Mouse (Mus musculus) cerebellum, adult 9-10 months (tissue): ENCODE measurements at regions not wholly inside any gene's neighbourhood (a gene's known extent, or its start where the extent isn't known, plus 50 kb on each side); places are given as distances from the start of the nearest gene placed in this dataset.
A peak's percentile ranks its signal among the peaks of the same experiment; 100 is the strongest.

Source experiments
- DNase-seq: peaks from one replicate; pipeline ENCODE4 v3.0.0; 2022

DNA sequence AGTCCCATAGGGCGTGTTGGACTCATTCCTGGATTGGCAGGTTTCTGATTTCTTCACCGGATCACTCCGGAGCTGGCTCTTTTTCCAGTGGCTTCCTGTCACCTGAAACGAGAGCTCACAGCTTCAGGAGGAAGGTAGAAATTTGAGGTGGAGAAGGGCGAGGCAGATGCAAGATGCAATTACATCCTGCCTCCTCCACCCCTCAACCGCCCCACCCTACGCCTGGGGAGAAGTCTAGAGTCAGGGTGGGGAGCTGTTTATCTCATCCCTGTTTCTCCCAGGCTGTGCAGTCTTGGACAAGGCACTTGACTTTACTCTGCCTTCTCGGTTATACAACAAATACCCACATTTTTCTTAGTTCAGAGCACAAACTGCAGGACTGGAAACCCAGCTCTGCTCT is 302.8 kb upstream of the Klf3 start:
- no peak for DNase-seq

DNA sequence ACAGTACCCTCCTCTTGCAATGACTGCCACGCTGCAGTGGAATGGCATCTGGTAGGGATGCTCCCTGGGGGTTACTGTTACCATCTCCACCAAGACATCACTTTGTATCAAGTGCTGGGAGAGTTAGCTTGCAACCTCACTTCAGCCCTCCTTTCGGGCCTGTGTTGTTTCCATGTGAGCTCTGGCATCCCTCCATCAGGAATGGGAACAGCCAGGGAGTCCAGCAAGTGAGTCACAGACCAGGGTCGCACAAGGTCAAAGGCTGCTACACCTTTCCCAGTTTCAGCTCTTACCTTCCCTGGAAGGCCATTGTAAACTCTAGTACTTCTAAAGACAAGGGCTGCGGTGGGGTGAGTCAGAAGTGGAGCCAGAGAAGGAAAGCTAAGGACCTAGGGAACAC is 302.3 kb upstream of the Klf3 start:
- no peak for DNase-seq

DNA sequence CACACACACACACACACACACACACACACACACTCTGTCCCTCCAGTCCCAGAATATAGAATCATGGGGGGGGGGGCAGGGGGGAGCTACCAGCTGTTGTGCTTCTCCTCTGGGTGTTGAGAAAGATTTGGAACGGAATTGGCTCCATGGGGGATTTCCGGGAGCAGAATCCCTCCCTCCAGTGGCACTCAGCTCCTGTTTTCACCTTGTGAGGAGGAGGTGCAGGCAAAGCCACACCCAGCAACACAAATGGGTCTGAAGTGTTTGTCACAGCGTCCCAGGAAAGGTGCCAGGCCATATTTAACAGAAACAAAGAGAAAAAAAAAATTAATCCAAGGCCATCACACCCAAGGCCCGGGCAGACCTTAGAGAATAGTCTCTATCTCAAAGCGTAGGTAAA is 301.4 kb upstream of the Klf3 start:
- no peak for DNase-seq

DNA sequence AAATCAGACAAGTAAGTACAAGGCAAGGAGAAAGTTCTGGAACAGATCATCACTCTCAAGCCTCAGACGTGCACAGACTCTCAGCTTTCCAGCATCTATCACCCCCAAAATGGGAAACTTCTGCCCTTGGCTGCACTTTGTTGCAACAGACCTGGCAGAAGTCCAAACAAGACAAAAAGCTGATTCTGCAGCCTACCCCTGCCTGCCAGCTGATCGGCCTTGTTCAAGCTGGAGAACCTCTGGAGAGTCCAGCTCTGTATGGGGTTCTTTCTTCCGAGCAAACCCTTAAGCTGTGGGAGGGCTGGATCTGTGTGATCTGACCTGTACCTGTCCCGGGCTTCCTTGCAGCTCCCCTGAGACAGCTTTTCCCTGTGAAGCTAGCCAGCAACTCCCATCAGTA is 299.7 kb upstream of the Klf3 start:
- DNase-seq = no peak

DNA sequence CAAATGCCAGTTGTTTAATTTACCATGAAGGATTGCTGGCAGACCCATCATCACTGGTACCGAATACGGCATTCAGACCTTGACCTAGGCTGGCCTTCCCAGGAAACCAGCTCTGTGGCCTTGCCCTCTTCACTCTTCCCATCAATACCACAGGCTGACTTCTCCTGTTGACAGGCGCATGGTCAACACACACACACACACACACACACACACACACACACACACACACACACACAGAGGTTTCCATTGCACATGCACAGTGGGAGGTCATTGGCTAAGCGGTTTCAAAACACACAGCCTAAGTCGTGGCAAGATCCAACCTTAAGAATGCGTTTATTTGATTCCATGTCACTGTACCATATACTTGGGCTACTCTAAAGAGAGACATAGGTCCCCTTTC is 298.7 kb upstream of the Klf3 start:
- DNase-seq = no peak

DNA sequence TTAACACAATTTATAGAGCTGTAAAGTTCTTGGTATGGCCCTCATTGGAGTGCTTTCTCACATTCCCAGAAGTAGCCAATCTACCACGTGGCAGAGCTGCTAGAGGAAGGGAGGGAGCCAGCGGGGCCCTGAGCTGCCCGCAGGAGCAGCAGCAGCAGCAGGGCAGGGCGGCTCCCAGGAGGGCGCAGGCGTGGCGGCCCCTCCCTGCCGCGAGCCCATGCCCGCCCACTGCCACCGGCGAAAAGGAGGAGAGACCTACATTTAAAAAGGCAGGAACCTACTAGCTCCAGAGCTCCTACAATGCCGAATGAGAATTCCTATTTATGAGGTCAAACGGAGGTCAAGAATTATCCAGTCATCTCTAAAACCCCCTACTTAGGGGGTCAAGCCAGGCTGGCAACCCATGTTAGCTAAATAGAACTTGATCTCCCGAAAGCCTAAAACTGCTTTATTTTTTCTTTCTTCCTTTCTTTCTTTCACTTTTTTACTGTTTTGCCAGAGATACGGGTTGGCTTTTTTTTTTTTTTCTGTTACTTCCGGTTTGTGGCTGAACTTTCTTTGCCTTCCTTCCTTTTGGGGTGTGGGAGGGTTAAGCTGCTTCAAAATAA is 297.9 kb upstream of the Klf3 start:
- DNase-seq = no peak

DNA sequence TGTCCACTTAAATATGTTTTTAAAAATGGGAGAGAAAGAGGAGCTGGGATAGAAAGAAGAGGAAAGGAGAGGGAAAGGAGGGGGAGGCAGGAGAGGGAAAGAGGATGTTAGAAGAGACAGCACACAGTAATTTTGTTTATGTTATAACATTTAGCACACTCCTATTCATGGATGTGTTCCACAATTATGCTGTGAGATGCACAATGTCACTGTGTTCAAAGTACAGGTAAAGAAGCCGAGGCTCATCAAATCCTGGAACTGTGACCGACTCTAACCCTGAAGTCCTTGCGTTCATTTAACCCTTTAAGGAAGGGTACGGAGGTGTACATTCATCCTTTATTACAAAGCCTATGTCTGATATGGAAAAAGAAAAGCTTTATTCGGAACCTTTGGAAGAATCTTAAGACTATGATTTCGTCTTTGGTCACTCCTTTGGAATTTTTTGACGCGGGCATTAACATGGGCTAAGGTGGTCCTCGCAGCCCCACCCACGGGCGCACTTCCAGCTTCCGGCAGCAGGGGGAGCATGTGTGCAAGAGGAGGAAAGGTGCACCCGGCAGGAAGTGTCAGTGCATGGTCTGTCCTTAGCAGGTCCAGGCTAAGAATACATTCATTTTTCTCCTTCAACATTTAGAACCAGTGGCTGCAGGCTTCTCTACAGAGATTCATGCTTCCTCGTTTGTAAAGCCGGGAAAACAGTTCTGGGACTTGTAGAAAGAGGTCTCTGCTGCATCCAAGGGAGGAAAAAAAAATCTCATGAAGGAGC is 297.2 kb upstream of the Klf3 start:
- peak; percentile 56 for DNase-seq

DNA sequence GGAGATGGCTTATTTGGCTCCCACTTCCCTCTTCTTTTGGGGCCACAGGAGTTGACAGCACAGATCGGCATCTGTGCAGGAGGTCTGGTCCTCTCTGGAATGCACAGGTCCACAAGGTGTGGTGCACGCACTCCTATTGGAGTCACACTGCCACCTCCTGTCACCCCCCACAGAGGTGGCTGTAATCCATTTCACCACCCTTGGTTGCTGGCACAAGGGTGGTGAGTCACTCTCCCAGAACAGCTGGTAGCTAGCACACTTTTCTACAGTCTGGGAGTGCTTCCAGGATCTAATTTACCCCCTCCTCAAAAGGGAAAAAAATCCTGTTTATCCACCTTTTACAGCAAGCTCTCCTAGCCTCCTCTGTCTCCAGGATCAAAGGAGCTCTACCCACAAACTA is 294.6 kb upstream of the Klf3 start:
- DNase-seq = no peak

DNA sequence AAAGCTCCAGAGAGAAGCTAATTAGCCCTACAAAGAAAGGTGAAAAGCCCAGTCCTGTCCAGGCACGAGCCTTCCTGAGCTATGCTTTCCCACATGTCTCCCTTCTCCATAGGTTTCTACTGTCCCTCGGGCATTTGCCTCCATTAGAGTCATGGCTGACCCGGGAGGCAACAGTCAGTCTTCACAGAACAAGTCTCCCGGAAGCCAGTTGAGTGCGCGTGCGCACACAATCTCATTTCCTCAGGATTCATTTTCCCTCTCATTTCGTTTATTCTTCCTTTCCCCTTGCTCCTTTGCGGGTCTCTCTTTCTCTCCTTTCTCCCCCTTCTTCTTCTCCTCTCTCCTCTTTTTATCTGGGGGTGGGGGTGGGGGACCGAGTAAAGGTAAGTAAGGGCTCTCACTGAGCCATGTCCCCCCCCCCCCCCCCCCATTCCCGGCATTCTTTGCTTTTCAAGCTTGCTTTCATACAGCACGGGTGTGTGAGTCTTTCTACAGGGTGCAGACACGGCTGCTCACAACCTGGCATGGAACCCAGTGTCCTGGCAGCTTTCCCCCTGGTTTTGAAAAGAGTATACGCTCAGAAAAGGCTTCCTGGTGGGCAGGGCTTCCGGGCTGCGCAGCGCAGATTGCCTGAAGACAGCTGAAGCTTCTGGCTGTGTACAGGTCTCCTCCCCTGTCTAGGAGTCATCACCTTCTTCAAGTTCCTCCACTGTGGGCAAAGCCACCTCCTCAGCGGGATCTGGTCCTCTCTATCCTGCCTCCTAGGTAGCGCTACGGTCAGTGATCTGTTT is 289.8 kb upstream of the Klf3 start:
- DNase-seq = peak; percentile 44

DNA sequence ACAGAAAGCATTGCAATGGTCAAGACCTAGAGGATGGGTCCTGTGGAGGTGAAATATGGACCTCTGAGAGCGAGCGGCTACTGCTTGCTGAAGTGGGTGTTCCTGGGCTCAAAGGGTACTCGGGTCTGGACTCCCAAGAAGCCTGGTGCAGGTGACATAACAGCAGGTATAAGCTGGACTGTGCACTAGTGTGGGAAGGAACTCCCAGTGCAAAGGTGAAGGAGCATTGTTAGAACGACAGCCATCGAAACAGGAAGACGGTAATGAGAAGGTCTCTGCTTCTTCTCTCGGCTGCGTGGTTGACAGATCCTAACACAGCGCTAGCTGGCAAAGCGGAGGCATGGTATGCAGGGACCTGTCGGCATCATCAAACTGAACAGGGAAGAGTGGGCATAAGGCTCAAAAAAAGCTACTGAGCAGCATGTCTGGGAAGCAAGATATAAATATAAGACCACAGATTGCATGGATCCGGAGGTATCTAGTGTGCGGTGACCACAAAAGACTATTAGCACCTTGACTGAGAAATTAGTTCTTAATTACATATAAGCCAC is 287.0 kb upstream of the Klf3 start:
- no peak for DNase-seq

DNA sequence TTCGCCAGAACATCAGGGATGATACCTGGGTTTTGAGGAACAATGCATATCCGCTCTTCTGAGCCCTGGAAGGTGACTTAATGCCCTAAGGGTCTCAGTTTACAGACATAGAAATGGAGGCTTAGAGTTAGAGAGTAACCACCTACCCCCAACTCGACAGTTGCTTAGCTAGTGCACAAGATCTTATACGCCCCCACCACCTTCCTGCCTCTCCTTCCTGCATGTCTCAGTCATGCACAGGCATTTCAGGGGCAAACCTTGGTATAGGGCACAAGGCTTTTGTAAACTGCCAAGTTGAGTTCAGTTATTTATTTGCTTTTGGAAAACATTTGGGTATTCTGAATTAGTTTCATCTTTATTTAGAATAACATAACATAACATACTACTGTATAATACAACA is 285.9 kb upstream of the Klf3 start:
- DNase-seq = no peak

DNA sequence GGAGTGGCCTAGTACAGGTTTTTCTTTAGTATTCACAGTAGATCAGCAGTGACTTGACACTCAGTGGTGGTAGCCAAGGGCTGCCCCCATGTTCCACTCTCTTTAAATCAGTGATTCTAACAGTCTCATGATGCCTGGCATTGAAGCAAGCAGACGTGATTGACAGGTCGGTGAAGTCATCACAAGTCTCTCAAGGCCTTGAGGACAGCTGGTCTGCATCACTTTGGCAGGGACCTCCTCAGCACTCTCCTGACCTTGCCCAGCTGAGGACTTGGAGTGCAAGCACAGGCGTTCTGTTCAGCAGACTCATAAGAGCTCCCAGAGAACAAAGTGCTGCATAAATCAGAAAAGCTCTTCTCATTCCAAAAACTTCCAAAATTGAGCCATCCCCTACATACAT is 285.4 kb upstream of the Klf3 start:
- no peak for DNase-seq

DNA sequence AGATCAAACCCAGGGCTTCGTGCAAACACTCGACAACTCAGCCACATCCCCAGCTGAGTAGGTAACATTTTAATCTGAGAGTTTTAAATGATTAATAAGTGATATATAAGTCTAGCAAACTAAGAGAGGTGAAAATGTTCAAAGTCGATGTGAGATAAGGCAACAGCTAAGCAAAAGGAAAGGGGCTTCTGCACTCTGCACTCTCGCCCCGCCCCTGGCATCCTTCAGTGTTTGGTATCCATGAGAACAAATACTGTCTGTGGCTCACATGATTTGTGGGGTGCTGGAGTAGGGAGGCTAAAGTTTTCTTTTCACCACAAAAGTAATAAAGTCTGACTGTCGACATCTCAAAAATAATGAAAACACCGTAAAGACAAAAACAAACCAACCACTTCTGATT is 284.2 kb upstream of the Klf3 start:
- no peak for DNase-seq

DNA sequence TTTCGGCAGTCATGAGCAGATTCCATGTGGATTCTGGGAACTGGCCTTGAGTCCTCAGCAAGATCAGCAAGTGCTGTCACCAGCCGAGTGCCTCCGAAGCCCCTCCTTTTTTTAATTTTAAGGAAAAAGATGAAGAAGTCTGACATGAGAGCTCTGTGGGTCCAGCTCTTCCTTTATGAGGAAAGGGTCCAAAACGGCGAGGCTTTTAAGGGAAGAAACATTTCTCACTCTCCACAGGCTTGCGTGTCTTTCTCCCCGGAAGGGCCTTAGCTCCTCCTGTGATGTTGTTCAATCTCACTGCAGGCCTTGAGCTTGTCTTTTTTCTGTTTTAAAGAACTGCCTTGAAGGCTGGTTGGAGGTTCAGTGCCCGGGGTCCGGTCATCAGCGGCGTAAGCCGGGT is 283.5 kb upstream of the Klf3 start:
- DNase-seq = no peak

DNA sequence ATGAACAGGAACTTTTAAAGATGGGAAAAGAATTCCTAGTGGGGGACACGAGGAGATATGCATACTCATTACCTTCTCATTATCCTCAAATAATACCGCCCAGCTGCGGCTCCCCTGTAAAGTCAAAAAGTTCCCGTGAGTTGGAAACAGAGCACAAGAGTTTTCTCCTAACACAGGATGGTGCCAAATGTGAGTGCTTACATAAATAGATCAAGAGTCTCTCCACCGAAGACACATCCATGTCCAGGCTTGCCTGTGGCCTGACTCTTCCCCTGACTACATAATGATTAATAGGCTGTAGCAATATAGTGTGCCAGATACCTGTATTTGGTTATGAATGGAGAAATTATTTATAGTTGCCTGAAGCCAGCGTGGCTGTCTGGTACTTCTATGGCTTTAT is 281.8 kb upstream of the Klf3 start:
- DNase-seq = no peak

DNA sequence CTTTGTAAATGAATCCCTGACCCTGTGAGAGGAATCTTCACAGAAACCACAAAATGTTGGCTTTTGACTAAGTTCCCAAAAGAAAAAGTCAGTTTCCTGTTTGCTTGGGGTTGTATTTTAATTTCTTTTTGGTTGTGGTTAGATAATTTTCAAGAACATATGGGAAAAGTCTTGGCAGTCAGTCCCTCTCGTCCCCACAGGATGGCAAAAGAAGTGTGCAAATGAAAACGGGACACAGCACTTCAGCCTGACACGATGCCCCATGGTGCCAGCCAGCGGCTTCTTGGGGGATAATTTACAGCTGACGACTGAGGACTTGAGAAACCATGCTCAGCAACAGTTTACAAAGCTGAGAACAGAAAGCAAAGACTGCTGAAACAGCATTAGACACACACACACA is 281.2 kb upstream of the Klf3 start:
- DNase-seq = no peak

DNA sequence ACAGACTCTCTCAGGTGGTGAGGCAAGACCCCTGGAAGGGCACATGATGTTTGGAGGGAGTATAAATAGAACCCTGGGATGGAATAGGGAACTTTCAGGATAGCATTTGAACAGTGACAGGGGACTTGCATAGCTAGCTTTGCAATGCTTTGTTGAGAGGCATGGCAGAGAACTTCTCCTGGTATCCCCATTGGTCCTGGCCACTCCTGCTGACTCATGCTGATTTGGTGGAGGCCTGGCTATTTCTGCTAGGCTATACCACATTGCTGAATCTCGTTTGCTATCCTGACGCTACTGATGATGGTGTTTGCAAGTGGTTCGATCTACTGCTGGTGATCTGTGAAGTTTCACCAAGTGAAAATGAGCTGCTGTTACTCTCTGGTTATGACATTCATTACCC is 276.7 kb upstream of the Klf3 start:
- DNase-seq = no peak

DNA sequence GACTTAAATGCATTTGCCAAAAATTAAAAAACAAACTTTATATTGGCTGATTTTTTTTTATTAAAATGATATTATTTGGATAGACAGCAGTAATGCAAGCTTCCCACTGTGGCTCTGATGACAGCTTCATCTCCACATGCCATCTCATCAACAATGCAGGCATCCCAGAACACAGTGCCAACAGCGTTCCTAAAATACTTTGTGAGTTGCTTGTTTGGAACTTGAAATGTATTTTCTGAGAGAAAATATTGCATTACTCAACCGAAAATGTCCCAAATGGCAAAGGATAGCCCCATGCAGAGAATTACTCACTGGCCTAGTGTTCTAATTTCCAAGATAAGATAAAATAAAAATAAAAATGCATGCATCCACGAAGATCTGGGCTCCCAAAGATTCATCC is 275.2 kb upstream of the Klf3 start:
- DNase-seq = no peak

DNA sequence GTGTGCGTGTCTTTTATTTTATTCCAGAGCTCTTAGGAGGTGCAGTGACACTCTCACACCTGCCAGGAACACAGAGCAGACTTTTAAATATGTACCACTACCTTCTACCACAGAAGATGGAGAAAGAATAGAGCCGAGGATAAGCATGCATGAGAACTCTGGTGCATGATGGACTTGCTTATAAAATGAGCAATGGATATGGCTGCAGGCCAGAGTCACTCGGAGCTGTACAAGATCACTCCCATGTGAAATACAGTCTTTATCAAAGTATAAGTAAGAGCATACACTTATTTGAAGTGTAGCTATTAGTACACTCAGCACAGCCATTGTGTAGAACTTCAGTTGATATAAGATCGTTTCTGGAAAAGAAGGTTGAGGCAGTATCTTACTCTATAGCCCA is 268.8 kb upstream of the Klf3 start:
- DNase-seq = no peak

DNA sequence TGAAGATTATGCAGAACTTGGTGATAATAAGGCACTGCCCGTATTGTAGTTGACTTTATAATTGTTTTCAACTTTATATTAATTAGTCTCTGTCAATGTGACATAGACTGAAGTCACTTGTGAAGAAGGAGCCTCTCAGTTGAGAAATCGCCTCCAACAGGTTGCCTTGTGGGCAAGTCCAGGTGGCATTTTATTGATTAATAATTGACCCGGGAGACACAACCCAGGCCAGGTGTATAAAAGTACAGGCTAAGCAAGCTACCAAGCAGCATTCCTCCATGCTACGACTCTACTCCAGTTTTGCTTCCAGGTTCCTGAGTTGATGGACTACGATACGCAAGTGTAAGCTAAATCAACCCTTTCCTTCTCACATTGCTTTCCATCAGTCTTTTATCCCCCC is 268.2 kb upstream of the Klf3 start:
- DNase-seq = no peak

DNA sequence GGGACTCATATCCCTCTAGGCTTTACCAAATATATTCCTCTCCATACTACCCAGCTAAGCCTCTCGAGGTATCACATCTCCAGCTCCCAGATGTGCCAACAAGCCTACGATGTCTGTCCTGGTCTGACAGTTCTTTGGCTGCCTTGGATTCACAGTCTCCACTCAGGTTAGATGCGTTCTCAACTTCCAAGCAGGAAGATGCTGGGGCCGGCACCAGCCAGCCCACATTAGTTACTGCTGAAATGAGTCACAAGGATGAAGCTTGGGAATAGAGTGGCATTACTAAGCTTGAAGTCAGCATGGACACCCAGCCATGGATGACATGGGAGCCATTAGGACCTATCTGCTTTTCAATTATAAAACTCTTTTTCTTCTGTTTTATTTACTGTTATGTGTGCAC is 267.6 kb upstream of the Klf3 start:
- no peak for DNase-seq

DNA sequence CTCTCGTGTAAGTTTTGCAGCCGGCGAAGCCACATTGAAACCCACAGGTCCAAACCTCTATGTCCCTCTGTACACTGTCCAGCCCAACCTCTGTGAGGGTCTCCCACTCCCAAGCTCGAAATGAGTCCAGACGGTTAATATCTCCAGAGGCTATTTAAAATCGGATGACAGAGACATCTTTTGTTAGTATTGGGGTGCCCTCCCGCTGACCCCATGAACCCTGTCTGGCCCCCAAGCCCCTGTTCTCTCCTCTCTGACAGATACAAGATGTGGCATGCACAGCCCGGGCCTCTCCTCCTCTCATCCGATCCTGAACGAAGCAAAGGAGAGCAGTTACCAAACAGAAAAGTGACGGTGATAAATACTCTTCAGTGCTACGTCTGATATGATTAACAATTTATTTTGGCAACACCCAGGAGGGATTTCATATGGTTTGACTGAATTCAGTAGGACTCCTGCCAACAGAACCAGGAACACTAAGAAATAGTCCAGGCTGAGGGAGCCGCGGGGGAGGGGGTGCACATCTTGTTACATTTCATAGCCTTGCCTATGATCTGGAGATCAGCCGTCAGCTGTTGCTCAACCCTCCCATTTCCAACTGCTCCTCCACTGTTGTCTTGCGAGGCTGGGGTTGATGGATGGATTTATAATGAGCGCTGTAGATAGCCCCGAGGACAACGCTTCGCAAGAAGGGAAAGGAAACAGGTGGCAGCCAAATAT is 266.6 kb upstream of the Klf3 start:
- DNase-seq = no peak

DNA sequence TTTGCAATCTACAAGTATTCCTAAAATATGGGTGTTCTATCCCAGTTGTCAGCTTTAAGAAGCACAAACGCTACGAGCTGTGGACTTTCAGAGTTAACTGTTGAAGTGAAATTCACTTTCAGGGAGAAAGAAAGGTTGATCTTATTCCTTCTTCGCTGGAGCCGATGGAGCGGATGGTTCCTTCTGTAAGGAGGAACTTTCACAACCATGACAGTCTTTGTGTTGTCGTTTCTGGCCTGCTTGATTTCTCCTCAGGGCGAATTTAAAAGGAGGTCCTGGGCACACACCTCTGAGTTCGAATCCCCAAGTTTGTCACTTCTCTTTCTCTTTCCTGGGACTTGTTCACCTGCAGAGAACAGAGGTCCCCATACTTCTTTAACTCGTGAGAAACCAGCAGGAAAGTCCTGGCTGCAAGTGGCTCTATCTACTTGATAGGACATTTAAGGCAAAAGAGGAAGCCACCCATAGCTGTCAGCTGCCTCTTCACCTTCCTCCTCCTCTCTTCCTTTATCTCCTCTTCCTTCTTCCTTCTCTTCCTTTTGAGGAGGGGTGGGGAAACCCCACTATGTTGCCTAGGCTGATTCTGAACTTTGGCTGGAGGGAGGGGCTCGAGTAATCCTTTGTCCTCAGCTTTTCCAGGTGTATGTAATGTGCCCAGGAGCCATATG is 265.9 kb upstream of the Klf3 start:
- no peak for DNase-seq
